Mouse (Mus musculus) megakaryocyte, adult 5-6 weeks (primary cell): ENCODE measurements at regions not wholly inside any gene's neighbourhood (a gene's known extent, or its start where the extent isn't known, plus 50 kb on each side); places are given as distances from the start of the nearest gene placed in this dataset.

Experiments
- ATAC-seq: 2 replicates; pipeline ENCODE4 v1.8.0; 2016; ENCODE audit warnings: mild to moderate bottlenecking, inconsistent platforms; ENCODE audit not compliant: poor library complexity, severe bottlenecking

DNA sequence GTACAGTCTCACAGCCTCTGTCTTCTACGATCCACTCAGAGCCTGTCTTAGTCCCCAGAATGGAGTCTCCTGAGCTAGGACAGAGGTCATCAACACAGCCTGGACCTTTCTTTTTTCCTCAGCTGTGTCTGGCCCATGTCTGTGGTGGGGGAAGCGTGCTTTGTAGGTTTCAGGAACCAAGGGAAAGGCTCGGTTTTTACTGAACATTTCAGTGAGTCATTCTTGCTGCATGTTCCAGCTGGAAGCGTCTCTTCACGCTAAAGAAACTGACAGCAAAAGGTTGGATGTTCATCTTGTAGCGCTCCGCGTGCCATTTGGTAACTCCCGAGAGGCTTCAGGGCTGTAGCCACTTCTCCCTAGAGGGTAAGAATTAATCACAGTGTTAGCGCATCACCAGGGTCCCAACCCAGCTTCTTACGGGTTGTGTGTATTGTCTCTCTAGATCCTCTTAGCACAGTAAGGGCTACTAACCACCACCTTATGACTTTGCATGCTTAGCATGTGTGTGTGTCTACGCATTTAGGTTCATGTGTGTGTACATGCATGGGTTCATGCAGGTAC lies 280.2 kb downstream of the Gm49356 start:
- no peak for ATAC-seq

- ATAC-seq = no peak
These were observed 280.7 kb downstream of the Gm49356 start for GRCm38 (mm10) chr15:59169831-59170230.

DNA sequence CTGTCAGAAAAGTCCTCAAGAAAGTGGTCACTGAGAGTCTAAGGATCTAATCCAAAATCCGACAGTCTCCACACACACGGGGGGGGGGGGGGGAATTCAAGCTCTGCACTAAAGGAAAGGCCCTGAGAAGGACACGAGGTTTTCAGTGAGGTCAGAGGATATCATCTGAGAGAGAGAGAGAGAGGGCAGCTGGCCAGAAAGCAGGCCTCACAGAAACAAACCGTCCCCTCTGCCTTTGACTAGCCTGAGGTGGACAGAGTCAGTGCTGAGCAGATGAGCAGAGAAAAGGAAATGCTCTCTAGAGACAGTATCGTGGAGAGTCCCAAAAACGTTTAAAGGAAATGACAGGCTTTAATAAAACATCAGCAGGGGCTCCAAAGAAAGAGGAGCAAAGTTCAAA lies 282.0 kb downstream of the Gm49356 start:
- no peak for ATAC-seq

- no peak for ATAC-seq
These were observed 284.6 kb downstream of the Gm49356 start for GRCm38 (mm10) chr15:59173452-59174245.

- no peak for ATAC-seq
These were observed 285.2 kb downstream of the Gm49356 start for GRCm38 (mm10) chr15:59174246-59174751.

DNA sequence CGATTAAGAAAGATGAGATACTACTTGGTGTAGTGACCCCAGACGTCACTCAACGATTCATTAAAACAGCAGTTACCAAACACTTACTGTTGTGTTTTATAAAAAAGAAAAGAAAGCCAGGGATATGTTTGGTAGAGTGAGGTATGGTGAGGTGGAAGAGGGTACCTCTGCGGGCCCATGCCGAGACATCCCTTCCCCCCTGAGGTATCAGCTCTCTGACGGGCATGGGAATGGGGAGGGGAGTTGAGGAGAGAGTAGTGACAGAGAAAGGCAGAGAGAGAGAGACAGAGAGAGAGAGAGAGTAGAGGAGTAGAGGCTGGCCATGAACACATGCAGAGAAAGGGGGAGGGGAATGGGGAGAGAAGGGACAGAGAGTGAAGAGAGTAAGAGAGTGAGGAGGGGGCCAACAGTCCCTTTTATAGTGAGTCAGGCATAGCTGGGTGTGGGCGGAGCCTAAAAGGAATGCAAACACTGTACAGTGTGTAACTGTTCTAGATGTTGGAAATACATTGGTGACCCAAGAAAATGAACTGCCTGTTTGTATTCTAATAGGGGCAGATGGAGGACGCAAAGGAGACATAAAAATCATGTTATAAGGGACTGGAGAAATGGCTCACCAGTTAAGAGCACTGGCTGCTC lies 285.9 kb downstream of the Gm49356 start:
- ATAC-seq = no peak

GRCm38 (mm10) chr15:59180076-59180475 lies 291.0 kb downstream of the Gm49356 start:
- no peak for ATAC-seq

DNA sequence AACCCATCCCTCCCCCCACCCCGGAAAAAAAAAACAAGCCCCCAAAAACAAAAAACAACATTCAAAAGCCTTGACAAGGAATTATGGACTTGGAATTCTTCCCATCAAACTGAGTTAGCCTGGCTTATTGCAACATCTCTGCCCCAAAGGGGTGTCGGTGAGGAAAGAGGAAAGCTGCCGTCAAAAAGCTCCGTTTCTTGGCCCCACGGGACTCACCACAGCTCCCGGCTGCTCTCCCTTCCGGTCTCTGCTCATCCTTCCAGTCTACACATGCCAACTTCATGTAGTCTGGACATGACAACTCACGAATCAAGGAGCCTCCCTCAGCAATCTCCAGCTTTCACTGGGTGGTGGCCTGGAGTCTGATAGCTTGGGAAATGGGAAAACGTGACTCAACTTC lies 295.4 kb downstream of the Gm49356 start:
- ATAC-seq = no peak

DNA sequence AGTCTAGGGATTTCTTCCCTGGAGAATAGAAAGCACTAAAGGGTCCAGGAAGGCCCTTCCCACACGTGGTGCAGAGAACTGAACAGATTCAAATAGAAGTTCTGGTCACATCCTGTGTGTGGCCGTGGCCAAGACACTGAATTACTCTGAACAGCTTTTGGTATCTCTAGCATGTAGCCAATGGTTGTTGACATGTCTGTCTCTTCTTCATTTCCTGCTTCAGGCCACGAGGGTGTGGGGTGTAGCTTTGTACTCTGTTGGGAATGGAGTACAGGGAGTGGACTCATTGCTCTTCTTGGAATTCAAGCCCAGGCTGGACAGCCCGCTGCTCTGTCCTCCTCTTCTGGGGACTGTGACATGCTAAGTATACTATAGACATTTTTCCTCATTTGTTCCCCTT lies 298.5 kb downstream of the Gm49356 start:
- no peak for ATAC-seq

GRCm38 (mm10) chr15:59188371-59188770 lies 299.3 kb downstream of the Gm49356 start:
- ATAC-seq = no peak

DNA sequence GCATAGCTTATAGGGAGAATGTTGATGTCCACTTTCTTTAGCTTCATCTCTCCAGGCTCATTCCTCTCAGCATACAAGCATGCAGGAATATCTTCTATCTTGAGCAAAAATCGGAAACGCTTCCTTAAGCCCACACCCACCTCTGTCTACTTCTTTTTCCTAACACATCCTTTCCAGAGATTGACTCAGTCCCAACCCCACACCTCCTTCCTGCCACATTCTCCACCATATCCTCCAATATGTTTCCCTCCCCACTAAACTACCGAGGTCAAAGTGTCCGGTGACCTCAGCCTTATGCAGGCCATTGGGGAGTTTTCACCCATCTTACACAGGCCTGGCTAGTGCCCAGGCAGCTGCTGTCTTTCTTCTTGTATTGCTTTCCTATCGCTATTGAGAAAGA lies 301.4 kb downstream of the Gm49356 start:
- no peak for ATAC-seq

GRCm38 (mm10) chr15:59194421-59194820 lies 305.3 kb downstream of the Gm49356 start:
- ATAC-seq = no peak

DNA sequence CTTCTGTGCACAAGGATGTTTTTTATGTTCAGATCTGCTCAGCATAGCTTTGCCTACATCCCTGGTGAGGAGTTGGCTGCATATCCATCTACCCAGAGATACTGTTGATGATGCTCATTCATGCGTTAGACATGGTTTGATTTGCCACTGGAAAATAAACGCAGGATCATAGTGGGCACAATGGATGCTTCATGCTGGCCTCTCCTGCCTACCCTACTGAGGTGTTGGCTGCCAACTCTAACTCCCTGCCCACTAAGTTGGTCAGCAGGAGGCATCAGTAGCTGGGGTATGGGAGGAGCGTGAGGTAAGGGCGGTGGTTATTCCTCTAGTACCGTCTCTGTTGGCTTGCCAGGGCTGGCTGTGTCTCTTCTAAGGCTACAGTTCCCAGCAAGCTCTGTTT lies 307.3 kb downstream of the Gm49356 start:
- ATAC-seq = no peak

- no peak for ATAC-seq
These were observed 308.6 kb downstream of the Gm49356 start for GRCm38 (mm10) chr15:59197455-59198391.

GRCm38 (mm10) chr15:59201386-59201785 lies 312.3 kb downstream of the Gm49356 start:
- no peak for ATAC-seq

DNA sequence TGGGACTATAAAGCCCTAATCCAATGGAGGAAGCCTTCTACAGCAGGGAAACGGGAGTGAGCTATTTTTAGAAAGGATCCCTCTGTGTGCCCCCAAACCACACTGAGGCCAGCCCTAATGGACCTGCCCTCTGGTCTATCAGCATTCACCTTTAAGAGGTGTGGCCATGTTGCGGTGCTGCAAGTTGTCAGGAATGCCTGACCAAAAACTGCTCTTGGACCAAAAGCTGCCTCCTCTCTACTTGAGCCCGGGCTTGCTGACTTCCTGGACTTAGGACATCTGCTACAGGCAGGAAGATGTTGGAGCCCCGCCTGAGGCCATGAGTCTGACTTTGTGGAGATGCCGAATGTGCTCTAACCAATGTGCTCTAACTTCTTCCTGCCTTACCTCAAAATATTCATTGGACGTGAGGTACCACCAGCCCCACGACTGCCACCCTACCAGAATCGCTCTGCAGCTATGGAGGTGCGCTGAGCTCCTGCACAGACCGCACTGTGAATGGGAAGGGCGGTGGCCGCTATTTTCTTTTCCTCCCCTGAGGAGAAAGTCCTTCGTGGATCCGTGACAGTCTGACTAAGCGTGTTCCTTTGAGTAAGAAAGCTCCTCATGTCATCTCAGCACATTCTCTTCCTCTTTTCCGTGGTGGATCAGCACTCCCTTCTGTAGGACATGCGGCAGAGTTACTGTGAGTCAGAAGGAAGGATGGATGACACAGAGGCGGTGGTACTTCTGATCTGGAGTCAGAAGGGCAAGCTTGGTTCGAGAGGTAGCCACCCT lies 313.0 kb downstream of the Gm49356 start:
- no peak for ATAC-seq

GRCm38 (mm10) chr15:59203097-59203849 lies 314.2 kb downstream of the Gm49356 start:
- ATAC-seq = no peak

GRCm38 (mm10) chr15:59203850-59204625 lies 314.9 kb downstream of the Gm49356 start:
- no peak for ATAC-seq

DNA sequence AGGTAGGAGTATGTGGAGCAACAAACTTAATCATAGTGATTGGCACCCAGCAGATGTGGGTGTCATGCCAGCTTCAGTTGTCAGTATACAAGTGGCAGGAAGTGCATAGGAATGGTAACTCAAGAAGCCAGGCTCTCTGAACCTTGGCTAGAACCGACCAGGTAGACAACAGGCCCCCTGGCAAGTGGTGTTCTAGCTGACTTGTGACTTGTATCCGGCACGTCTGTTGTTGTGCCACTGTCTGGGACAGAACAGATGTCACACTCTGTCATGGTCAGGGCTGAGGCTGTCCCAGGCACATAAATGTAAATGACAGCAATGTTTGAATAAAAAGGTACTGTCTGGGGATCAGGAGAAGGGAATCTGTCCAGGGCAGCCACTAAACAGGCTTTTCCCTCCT lies 316.0 kb downstream of the Gm49356 start:
- no peak for ATAC-seq
